Mouse (Mus musculus) ES-E14 (cell line): ENCODE results near the gene Amdhd1.

Source experiments
- CHD2 ChIP-seq: IDR thresholded peaks from 2 replicates; pipeline ENCODE4 v1.6.1; 2014; ENCODE audit warnings: mild to moderate bottlenecking, low read depth, low read length, inconsistent platforms
- HCFC1 ChIP-seq: IDR thresholded peaks from 2 replicates; pipeline ENCODE4 v1.6.1; 2012; ENCODE audit warnings: low read length, inconsistent platforms, borderline replicate concordance; ENCODE audit not compliant: insufficient read depth
- MAFK ChIP-seq: IDR thresholded peaks from 2 replicates; pipeline ENCODE4 v1.6.1; 2014; ENCODE audit warnings: mild to moderate bottlenecking, low read depth, low read length, inconsistent platforms; ENCODE audit not compliant: insufficient read depth
- ZC3H11A ChIP-seq: IDR thresholded peaks from 2 replicates; pipeline ENCODE4 v1.6.1; 2012; ENCODE audit warnings: low read depth, mild to moderate bottlenecking, inconsistent platforms, low read length, borderline replicate concordance
- ZNF384 ChIP-seq: IDR thresholded peaks from 2 replicates; pipeline ENCODE4 v1.6.1; 2012; ENCODE audit warnings: low read depth, low read length, inconsistent platforms

GRCm38 (mm10) chr10:93588796-93589195, 49.0 kb upstream of the Amdhd1 start:
- TF ChIP-seq MAFK = no peak
- no peak for TF ChIP-seq ZNF384
- no peak for TF ChIP-seq ZC3H11A
- TF ChIP-seq CHD2 = no peak
- TF ChIP-seq HCFC1 = no peak
